Mouse (Mus musculus) intestine, embryonic 14.5 days (tissue): ENCODE data around the gene Nrg4. TPM values are rescaled to one million over a fixed set of nuclear protein-coding genes. Genes with fewer than 3 reads are reported as not detected.
"Not testable (repeated sequence)": the region's sequence is repeated elsewhere in the genome, so short reads cannot be mapped to it uniquely, and the experiment has no call there.

ENCODE experiments used
- ATAC-seq: fragments of 200-750 bp; cut with Nextera tagmentation; replicated peaks from 2 replicates; pipeline ENCODE4 v1.8.0; 2017; ENCODE audit warnings: low read depth, moderate number of reproducible peaks, moderate TSS enrichment, moderate library complexity; ENCODE audit not compliant: low FRiP score, low TSS enrichment
- DNase-seq: peaks from one replicate; pipeline ENCODE4 v3.0.0-alpha.2; 2018; ENCODE audit warnings: low spot score
- H3K27ac ChIP-seq: fragments of 300-500 bp; sonication (generic); 2 replicates; pipeline ENCODE4 v1.5.1; 2014; ENCODE audit warnings: low read depth, mild to moderate bottlenecking, control low read depth
- H3K27me3 ChIP-seq: fragments of 300-500 bp; sonication (generic); replicated peaks from 2 replicates; pipeline ENCODE4 v1.6.1; 2014; ENCODE audit warnings: low read length, control low read depth; ENCODE audit not compliant: control insufficient read depth, insufficient read depth
- H3K36me3 ChIP-seq: fragments of 300-500 bp; sonication (generic); 2 replicates; pipeline ENCODE4 v1.6.1; 2014; ENCODE audit warnings: low read length, control low read depth; ENCODE audit not compliant: control insufficient read depth, insufficient read depth
- H3K4me1 ChIP-seq: fragments of 300-500 bp; sonication (generic); replicated peaks from 2 replicates; pipeline ENCODE4 v1.6.1; 2014; ENCODE audit warnings: low read length, control low read depth, mixed read lengths; ENCODE audit not compliant: control insufficient read depth, insufficient read depth
- H3K4me2 ChIP-seq: fragments of 300-500 bp; sonication (generic); 2 replicates; pipeline ENCODE4 v1.6.1; 2014; ENCODE audit warnings: low read length
- H3K4me3 ChIP-seq: fragments of 300-500 bp; sonication (generic); 2 replicates; pipeline ENCODE4 v1.5.1; 2014; ENCODE audit warnings: low read depth, low read length, control low read depth, mixed read lengths
- H3K9ac ChIP-seq: fragments of 300-500 bp; sonication (generic); 2 replicates; pipeline ENCODE4 v1.6.1; 2014; ENCODE audit warnings: mild to moderate bottlenecking, low read length
- H3K9me3 ChIP-seq: fragments of 300-500 bp; sonication (generic); 2 replicates; pipeline ENCODE4 v1.6.1; 2016; ENCODE audit warnings: low read length, control low read depth; ENCODE audit not compliant: control insufficient read depth
- WGBS: fragments of 180-500 bp; shearing (Covaris S2); extraction: QIAGEN DNeasy Blood & Tissue Kit; methylation state at CpG from one replicate; pipeline ENCODE4 v1.1.7; 2014; 5-methylcytosine and 5-hydroxymethylcytosine counted together
- polyA plus RNA-seq: library from polyadenylated mRNA; unstranded; fragments of >200 nt; fragmentation: Nextera tagmentation; extraction: Ambion mirVana; gene quantifications from 2 replicates; pipeline ENCODE4 v1.2.1, GENCODE M21; 2014

Gene Nrg4
- polyA plus RNA-seq, 1 experiment from 2014 or later, result 1.3 TPM

DNA sequence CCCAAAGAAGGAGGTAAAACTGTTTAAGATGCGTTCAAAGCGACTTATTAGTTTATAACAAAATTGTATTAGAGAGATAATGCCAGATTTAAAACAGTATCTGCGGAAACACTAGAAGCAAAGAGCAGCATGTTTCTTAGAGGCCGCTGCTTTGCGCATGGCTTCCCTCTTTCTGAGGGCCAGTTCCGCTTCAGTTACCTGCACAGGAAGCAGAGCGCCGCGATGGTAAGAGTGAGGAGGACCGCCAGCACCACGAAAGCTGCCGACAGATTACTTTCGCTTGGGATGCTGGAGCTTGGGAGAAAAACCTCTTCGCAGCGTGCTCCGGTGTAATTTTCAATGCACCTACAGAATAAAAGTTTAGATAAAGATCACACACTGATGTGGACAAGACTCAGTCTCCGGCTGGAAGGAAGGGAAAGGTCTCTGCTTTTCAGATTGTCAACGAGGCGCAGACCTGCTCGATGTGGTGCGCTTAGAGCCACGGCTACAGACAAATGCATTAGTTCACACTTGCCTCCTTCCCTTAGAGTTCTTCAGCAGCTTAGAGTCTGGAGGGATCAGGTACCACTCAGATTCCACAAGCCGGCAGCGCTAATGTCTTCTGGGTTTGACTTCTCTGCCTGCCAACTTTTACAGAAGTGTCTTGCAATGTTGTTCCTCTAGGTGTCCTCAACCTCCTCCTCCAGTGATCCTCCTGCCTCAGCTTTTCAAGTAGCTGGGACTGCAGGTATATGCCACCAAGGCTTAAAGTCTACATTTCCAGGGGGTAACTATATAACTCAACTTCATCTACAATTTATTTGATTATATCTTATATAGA is 84.6 kb downstream of the Nrg4 start:
- H3K9me3 ChIP-seq, result no peaks in the 10 kb centered on the region
- WGBS, result 45% methylated on average over 24 of the region's 24 CpGs
- no peak overlapping the region for H3K9ac ChIP-seq
- H3K36me3 ChIP-seq, result no peaks in the 10 kb centered on the region
- H3K4me1 ChIP-seq, result no peaks in the 10 kb centered on the region
- peak overlapping the region; percentile 46 for H3K4me2 ChIP-seq
- peak; percentile 61 for DNase-seq
- no peaks in the 10 kb centered on the region for H3K27me3 ChIP-seq
- no peak for ATAC-seq
- H3K4me3 ChIP-seq, result peak overlapping the region; percentile 27
- no peak overlapping the region for H3K27ac ChIP-seq

DNA sequence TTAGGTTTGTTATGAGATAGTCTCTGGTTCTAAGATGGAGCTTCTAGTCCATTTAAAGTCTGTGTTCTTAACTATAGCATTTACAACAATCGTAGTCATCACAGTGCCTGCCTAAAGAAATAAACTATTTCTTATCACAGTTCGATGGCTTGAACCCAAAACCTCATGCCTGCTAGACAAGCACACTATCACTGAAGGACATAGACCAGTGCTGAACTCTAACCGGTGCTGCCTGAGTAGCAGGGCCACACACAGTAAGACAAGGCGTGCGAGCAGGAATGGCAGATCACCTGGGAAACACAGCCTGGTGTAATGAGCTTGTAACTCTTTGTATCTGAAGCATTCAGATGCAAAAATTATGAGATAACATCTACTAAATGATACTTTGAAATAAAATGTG is 85.8 kb downstream of the Nrg4 start:
- Histone ChIP-seq H3K4me3 (no peak overlapping the region), H3K27ac (no peak overlapping the region), H3K9me3 (no peaks in the 10 kb centered on the region), H3K9ac (no peak overlapping the region), H3K4me1 (no peaks in the 10 kb centered on the region), H3K4me2 (no peak overlapping the region), H3K27me3 (no peaks in the 10 kb centered on the region), H3K36me3 (no peaks in the 10 kb centered on the region)
- DNase-seq (peak; percentile 3), ATAC-seq (no peak)
- 87% methylated on average over 5 of the region's 5 CpGs for WGBS

DNA sequence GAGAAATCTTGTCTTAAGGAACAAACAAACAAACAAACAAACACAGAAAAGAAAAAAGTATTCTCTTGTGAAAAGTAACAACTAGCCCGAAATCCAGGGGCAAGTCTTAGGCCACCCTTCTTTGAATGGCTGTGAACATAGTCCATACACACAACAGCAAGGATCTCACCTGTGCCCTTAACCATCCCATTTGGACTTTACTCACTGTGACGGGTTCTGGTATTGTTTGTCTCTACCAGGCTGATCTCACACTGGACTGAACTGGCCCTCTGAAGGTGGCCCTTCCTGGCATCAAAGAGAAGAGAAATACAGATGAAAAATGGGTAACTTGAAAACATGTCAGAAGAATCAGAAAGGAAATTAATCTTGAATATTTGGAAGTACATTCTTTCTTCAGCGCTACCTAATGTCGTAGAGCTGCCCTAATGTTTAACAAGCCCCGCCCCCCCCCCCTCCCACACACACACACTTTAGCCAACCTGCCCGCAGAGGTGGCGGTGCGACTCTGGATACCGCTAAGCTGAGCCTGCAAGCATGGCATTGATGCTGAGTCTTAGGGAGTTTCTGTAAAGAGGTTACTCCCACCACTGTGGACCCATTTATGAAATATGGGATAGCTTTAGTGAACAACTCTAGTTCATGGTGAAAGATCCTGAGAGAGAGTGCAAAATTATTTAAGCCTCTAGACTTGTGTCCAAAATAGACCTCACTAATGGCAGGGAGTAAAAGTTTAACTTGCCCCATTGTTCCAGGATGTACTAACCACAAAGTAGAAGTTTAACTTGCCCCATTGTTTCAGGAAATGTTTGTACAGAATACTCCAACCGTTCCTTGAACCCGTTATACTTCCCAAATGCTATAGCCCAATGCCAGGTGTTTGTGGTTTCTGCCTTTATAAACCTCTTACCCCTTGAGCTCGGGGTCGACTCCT is 90.1 kb downstream of the Nrg4 start:
- no peak overlapping the region for H3K9ac ChIP-seq
- no peak overlapping the region for H3K4me3 ChIP-seq
- ATAC-seq, result no peak
- H3K36me3 ChIP-seq, result no peaks in the 10 kb centered on the region
- no peaks in the 10 kb centered on the region for H3K4me1 ChIP-seq
- no peak for DNase-seq
- H3K27me3 ChIP-seq, result no peaks in the 10 kb centered on the region
- WGBS, result 68% methylated on average over 13 of the region's 13 CpGs
- H3K4me2 ChIP-seq, result no peak overlapping the region
- no peak overlapping the region for H3K27ac ChIP-seq
- no peaks in the 10 kb centered on the region for H3K9me3 ChIP-seq

DNA sequence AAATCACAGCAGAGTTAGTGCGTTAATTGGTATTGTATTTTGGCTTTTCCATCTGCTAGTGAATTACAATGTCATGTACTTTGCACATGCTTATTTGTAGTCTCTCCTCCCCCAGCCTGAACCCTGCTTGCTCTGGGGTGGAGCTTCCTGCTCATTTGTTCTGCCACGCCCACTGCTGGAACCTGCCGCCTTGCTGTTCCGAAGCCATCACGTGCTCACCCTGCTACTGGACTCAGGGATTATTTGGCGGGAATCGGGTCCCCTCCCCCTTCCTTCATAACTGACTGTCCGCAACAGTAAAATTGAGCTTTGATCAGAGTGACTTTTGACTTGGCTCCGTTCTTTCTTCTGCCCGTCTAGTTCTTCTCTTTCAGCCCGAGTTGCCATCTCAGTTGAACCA is 93.6 kb downstream of the Nrg4 start:
- H3K27me3 ChIP-seq, H3K4me1 ChIP-seq, H3K4me3 ChIP-seq, H3K4me2 ChIP-seq, H3K9me3 ChIP-seq, H3K27ac ChIP-seq, H3K36me3 ChIP-seq, ATAC-seq, DNase-seq, H3K9ac ChIP-seq: not testable (repeated sequence)
- WGBS, result 71% methylated on average over 11 of the region's 11 CpGs

DNA sequence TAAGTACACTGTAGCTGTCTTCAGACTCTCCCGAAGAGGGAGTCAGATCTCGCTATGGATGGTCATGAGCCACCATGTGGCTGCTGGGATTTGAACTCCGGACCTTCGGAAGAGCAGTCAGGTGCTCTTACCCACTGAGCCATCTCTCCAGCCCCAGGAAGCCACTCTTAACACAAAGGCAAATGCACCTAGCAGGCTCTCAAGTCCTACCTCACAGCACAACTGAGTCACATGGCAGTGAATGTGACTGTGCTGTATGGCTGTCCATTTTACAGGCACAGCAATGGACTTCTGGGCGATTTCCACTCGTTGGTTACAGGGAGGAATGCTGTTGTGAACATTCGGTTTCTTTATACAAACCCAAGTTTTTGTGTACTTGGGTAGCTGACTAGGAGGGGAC is 94.1 kb downstream of the Nrg4 start:
- no peak overlapping the region for H3K27ac ChIP-seq
- H3K4me1 ChIP-seq, result no peaks in the 10 kb centered on the region
- no peak overlapping the region for H3K9ac ChIP-seq
- WGBS, result 90% methylated on average over 7 of the region's 7 CpGs
- DNase-seq, result no peak
- no peaks in the 10 kb centered on the region for H3K27me3 ChIP-seq
- no peaks in the 10 kb centered on the region for H3K9me3 ChIP-seq
- ATAC-seq, result no peak
- H3K4me2 ChIP-seq, result no peak overlapping the region
- H3K36me3 ChIP-seq, result no peaks in the 10 kb centered on the region
- no peak overlapping the region for H3K4me3 ChIP-seq

DNA sequence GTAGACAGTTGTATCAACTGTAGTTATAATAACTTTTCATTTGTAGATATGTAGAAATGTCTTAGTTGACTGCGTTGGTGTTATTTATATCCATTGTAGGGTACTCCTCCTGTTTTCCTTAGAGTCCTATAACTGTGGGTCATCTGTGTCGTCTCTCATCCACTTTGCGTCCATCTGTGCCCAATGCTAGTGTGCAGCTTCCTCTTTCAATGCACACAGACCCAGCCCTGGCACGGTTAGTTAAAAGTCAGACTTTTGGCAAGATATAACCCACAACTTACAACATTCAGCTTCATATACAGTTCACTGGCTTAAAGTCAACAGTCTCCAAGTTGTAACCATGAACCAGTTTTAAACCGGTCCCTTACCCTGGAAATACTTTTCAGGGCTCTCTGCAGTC is 94.5 kb downstream of the Nrg4 start:
- DNase-seq (no peak), ATAC-seq (no peak)
- Histone ChIP-seq H3K27me3 (no peaks in the 10 kb centered on the region), H3K9me3 (no peaks in the 10 kb centered on the region), H3K36me3 (no peaks in the 10 kb centered on the region), H3K4me1 (no peaks in the 10 kb centered on the region), H3K27ac (no peak overlapping the region), H3K4me2 (no peak overlapping the region), H3K4me3 (no peak overlapping the region), H3K9ac (no peak overlapping the region)
- 92% methylated on average over 5 of the region's 5 CpGs for WGBS

DNA sequence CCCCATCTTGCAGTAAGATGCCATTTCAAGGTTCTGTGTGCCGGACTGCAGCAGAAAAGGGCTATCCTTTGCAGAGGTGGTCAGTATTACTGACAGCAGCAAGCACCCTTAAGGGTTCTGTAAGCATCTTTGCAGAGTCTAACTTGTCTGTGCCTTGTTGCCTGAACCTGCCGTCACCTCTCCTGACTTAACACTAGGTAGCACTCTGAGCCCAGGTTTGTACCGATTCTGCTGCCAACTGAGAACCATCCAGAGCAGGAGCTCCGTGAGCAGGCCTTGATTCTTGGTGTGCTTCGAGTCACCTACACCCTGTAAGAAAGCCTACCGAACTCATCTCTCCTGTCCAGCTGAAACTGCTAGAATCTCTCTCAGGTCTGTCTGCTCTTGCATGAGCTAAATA is 95.1 kb downstream of the Nrg4 start:
- Histone ChIP-seq H3K27me3 (no peaks in the 10 kb centered on the region), H3K27ac (no peak overlapping the region), H3K9me3 (no peaks in the 10 kb centered on the region), H3K4me1 (no peaks in the 10 kb centered on the region), H3K36me3 (no peaks in the 10 kb centered on the region), H3K4me2 (no peak overlapping the region), H3K9ac (no peak overlapping the region), H3K4me3 (no peak overlapping the region)
- 60% methylated on average over 6 of the region's 6 CpGs for WGBS
- DNase-seq (no peak), ATAC-seq (no peak)

DNA sequence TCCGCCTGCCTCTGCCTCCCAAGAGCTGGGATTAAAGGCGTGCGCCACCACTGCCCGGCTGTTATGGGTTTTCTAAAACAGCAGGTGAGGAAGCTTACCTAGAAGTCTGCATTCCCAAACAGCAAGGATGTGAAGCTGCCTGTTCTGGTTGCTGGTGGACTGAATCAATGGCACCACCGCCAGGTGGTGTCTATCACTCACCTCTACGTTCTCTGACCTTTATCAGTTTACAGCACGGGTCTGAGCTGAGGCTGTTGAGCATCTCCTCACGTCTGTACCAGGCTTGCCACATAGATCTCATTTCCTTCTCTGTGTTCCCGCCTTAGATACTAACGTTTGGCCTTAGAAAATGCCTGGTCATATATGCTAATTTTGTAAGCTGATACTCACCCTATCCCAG is 97.6 kb downstream of the Nrg4 start:
- H3K27ac ChIP-seq, result no peak overlapping the region
- H3K4me3 ChIP-seq, result no peak overlapping the region
- ATAC-seq (no peak), DNase-seq (no peak)
- 61% methylated on average over 10 of the region's 10 CpGs for WGBS
- no peak overlapping the region for H3K4me2 ChIP-seq
- peaks cover 11% of the 10 kb centered on the region for H3K36me3 ChIP-seq
- no peak overlapping the region for H3K9ac ChIP-seq
- no peaks in the 10 kb centered on the region for H3K9me3 ChIP-seq
- no peaks in the 10 kb centered on the region for H3K27me3 ChIP-seq
- no peaks in the 10 kb centered on the region for H3K4me1 ChIP-seq
